Mouse (Mus musculus) spleen, adult 2 months (tissue): ENCODE data around the gene Ifnk. TPM values are rescaled to one million over a fixed set of nuclear protein-coding genes. Genes with fewer than 3 reads are reported as not detected.

Experiments used
- DNase-seq, 2 experiments: peaks; one replicate each; pipeline versions ENCODE4 v3.0.0 to v3.0.0-alpha.2; 2012 to 2021; ENCODE audit warnings: low spot score in 2 of 2, low read depth in 1 of 2
- H3K27ac ChIP-seq: fragments of 200-500 bp; 2 replicates; pipeline ENCODE4 v1.5.1; 2012; ENCODE audit warnings: low read length, inconsistent platforms; ENCODE audit not compliant: insufficient read depth
- H3K27me3 ChIP-seq: fragments of 200-500 bp; 2 replicates; pipeline ENCODE4 v1.6.1; 2012; ENCODE audit warnings: mild to moderate bottlenecking, moderate library complexity, low read length, inconsistent platforms; ENCODE audit not compliant: control insufficient read depth, insufficient read depth
- H3K36me3 ChIP-seq: fragments of 200-500 bp; 2 replicates; pipeline ENCODE4 v1.6.1; 2012; ENCODE audit warnings: mild to moderate bottlenecking, low read length, inconsistent platforms; ENCODE audit not compliant: control insufficient read depth, insufficient read depth
- H3K4me1 ChIP-seq: fragments of 200-500 bp; 2 replicates; pipeline ENCODE4 v1.6.1; 2011; ENCODE audit warnings: inconsistent platforms; ENCODE audit not compliant: control insufficient read depth, insufficient read depth, insufficient read length
- H3K4me3 ChIP-seq: fragments of 200-500 bp; 2 replicates; pipeline ENCODE4 v1.5.1; 2011; ENCODE audit warnings: mild to moderate bottlenecking, inconsistent platforms; ENCODE audit not compliant: insufficient read depth, insufficient read length; ENCODE audit errors: extremely low read depth
- CTCF ChIP-seq: fragments of 200-500 bp; IDR thresholded peaks from 2 replicates; pipeline ENCODE4 v1.5.1; 2011; ENCODE audit warnings: mild to moderate bottlenecking, inconsistent platforms; ENCODE audit not compliant: insufficient read depth, insufficient read length, insufficient replicate concordance; ENCODE audit errors: extremely low read depth
- POLR2A ChIP-seq: fragments of 200-500 bp; IDR thresholded peaks from 2 replicates; pipeline ENCODE4 v1.6.1; 2011; ENCODE audit warnings: low read depth, low read length, inconsistent platforms
- WGBS: fragments of 180-500 bp; shearing (Covaris S2); methylation state at CpG from one replicate; pipeline ENCODE4 v1.1.7; 2018; 5-methylcytosine and 5-hydroxymethylcytosine counted together
- polyA plus RNA-seq: library from polyadenylated mRNA; depleted of rRNA; stranded (reverse); fragments of >200 nt; gene quantifications from 2 replicates; pipeline ENCODE4 v1.2.3, GENCODE M21; 2012; rRNA removed

Gene Ifnk
- not detected in 2 replicates for polyA plus RNA-seq

GRCm38 (mm10) chr4:35151756-35152155 is at the start of gene Ifnk:
Ifnk (plus strand) TSS chr4:35152056.
- no peaks in the 10 kb centered on the region for H3K4me1 ChIP-seq
- no peak for TF ChIP-seq POLR2A
- TF ChIP-seq CTCF, result no peak
- H3K4me3 ChIP-seq, result no peak within 1 kb of the TSS
- WGBS, result 94% methylated on average over 4 of the region's 4 CpGs
- no peaks in the 10 kb centered on the region for H3K36me3 ChIP-seq
- no peak for DNase-seq
- H3K27me3 ChIP-seq, result no peaks in the 10 kb centered on the region
- no peak within 1 kb of the TSS for H3K27ac ChIP-seq

GRCm38 (mm10) chr4:35105115-35105773 is 46.6 kb upstream of the Ifnk start:
- Histone ChIP-seq H3K36me3 (no peaks in the 10 kb centered on the region), H3K4me3 (no peak overlapping the region), H3K27me3 (no peaks in the 10 kb centered on the region), H3K27ac (no peak overlapping the region), H3K4me1 (peaks cover 3% of the 10 kb centered on the region; the same call in 1 of the 2 replicates)
- TF ChIP-seq POLR2A (no peak), CTCF (no peak)
- DNase-seq, result no peak
- WGBS, result 71% methylated on average over 14 of the region's 14 CpGs

GRCm38 (mm10) chr4:35112452-35112851 is 39.4 kb upstream of the Ifnk start:
- 85% methylated on average over 4 of the region's 4 CpGs for WGBS
- Histone ChIP-seq H3K27ac (no peak overlapping the region), H3K36me3 (no peaks in the 10 kb centered on the region), H3K27me3 (no peaks in the 10 kb centered on the region), H3K4me3 (no peak overlapping the region), H3K4me1 (no peaks in the 10 kb centered on the region; the same call in 1 of the 2 replicates)
- TF ChIP-seq POLR2A (no peak), CTCF (no peak)
- no peak for DNase-seq

- Histone ChIP-seq H3K27me3 (no peaks in the 10 kb centered on the region), H3K27ac (no peak overlapping the region), H3K36me3 (no peaks in the 10 kb centered on the region), H3K4me3 (no peak overlapping the region), H3K4me1 (no peaks in the 10 kb centered on the region; the same call in 1 of the 2 replicates)
- no peak for DNase-seq
- WGBS, result 89% methylated on average over 13 of the region's 13 CpGs
- TF ChIP-seq CTCF (no peak), POLR2A (no peak)
Measured at GRCm38 (mm10) chr4:35113516-35114248, 38.2 kb upstream of the Ifnk start.

GRCm38 (mm10) chr4:35114950-35115349 is 36.9 kb upstream of the Ifnk start:
- TF ChIP-seq CTCF, result no peak
- no peak for TF ChIP-seq POLR2A
- H3K27me3 ChIP-seq, result no peaks in the 10 kb centered on the region

GRCm38 (mm10) chr4:35115933-35116332 is 35.9 kb upstream of the Ifnk start:
- H3K36me3 ChIP-seq, result no peaks in the 10 kb centered on the region
- DNase-seq, result no peak
- H3K4me1 ChIP-seq, result no peaks in the 10 kb centered on the region; the same call in 1 of the 2 replicates
- TF ChIP-seq CTCF, result no peak
- no peak for TF ChIP-seq POLR2A
- 86% methylated on average over 6 of the region's 6 CpGs for WGBS
- H3K27ac ChIP-seq, result no peak overlapping the region
- no peak overlapping the region for H3K4me3 ChIP-seq
- H3K27me3 ChIP-seq, result no peaks in the 10 kb centered on the region

More at GRCm38 (mm10) chr4:35114950-35115349, 36.9 kb upstream of the Ifnk start:
- H3K36me3 ChIP-seq, result no peaks in the 10 kb centered on the region
- H3K4me1 ChIP-seq, result no peaks in the 10 kb centered on the region; the same call in 1 of the 2 replicates
- no peak overlapping the region for H3K4me3 ChIP-seq
- no peak for DNase-seq
- WGBS, result 59% methylated on average over 2 of the region's 2 CpGs
- no peak overlapping the region for H3K27ac ChIP-seq

GRCm38 (mm10) chr4:35117144-35117543 is 34.7 kb upstream of the Ifnk start:
- no peak overlapping the region for H3K27ac ChIP-seq
- DNase-seq, result no peak
- WGBS, result 60% methylated on average over 3 of the region's 3 CpGs
- H3K27me3 ChIP-seq, result no peaks in the 10 kb centered on the region
- H3K4me1 ChIP-seq, result no peaks in the 10 kb centered on the region; the same call in 1 of the 2 replicates
- H3K36me3 ChIP-seq, result no peaks in the 10 kb centered on the region
- no peak overlapping the region for H3K4me3 ChIP-seq
- TF ChIP-seq POLR2A (no peak), CTCF (no peak)
